Mouse (Mus musculus) myocyte (in vitro differentiated cells): ENCODE measurements around the gene Nos1ap.

Source experiments
- CEBPB ChIP-seq: IDR thresholded peaks from 2 replicates; pipeline ENCODE4 v1.6.1; 2011; ENCODE audit warnings: mild to moderate bottlenecking, moderate library complexity; ENCODE audit not compliant: poor library complexity, insufficient read depth, severe bottlenecking
- E2F4 ChIP-seq: IDR thresholded peaks from one replicate; pipeline ENCODE4 v1.6.1; 2011; ENCODE audit warnings: mild to moderate bottlenecking, control low read depth, moderate library complexity; ENCODE audit not compliant: insufficient read depth
- MAX ChIP-seq: IDR thresholded peaks from one replicate; pipeline ENCODE4 v1.6.1; 2011; ENCODE audit warnings: low read depth, mild to moderate bottlenecking, control low read depth
- MYOD1 ChIP-seq, 3 experiments: IDR thresholded peaks; one replicate each; pipeline ENCODE4 v1.6.1; 2011; ENCODE audit warnings: control low read depth in 2 of 3, low read depth in 2 of 3, mild to moderate bottlenecking in 2 of 3, moderate library complexity in 1 of 3; ENCODE audit not compliant: insufficient read length in 2 of 3, control insufficient read depth in 1 of 3
- MYOG ChIP-seq, 3 experiments: IDR thresholded peaks; one replicate each; pipeline ENCODE4 v1.6.1; 2011; ENCODE audit warnings: control low read depth in 2 of 3, low read depth in 2 of 3, mild to moderate bottlenecking in 2 of 3; ENCODE audit not compliant: insufficient read length in 2 of 3, control insufficient read depth in 1 of 3, insufficient read depth in 1 of 3
- POLR2A ChIP-seq: IDR thresholded peaks from one replicate; pipeline ENCODE4 v1.6.1; 2011; ENCODE audit warnings: low read depth, mild to moderate bottlenecking, control low read depth, moderate library complexity; ENCODE audit not compliant: insufficient read length
- POLR2AphosphoS2 ChIP-seq: IDR thresholded peaks from one replicate; pipeline ENCODE4 v1.6.1; 2011; ENCODE audit warnings: low read depth, control low read depth; ENCODE audit not compliant: insufficient read length
- REST ChIP-seq: IDR thresholded peaks from one replicate; pipeline ENCODE4 v1.6.1; 2011; ENCODE audit warnings: mild to moderate bottlenecking, control low read depth, moderate library complexity; ENCODE audit not compliant: insufficient read depth, insufficient read length
- TCF12 ChIP-seq: IDR thresholded peaks from one replicate; pipeline ENCODE4 v1.6.1; 2011; ENCODE audit warnings: mild to moderate bottlenecking, control low read depth; ENCODE audit not compliant: poor library complexity, insufficient read depth, severe bottlenecking
- TCF3 ChIP-seq: IDR thresholded peaks from one replicate; pipeline ENCODE4 v1.6.1; 2011; ENCODE audit warnings: low read depth, control low read depth; ENCODE audit not compliant: insufficient read length
- USF1 ChIP-seq: IDR thresholded peaks from one replicate; pipeline ENCODE4 v1.6.1; 2011; ENCODE audit warnings: low read depth, mild to moderate bottlenecking, control low read depth, moderate library complexity

DNA sequence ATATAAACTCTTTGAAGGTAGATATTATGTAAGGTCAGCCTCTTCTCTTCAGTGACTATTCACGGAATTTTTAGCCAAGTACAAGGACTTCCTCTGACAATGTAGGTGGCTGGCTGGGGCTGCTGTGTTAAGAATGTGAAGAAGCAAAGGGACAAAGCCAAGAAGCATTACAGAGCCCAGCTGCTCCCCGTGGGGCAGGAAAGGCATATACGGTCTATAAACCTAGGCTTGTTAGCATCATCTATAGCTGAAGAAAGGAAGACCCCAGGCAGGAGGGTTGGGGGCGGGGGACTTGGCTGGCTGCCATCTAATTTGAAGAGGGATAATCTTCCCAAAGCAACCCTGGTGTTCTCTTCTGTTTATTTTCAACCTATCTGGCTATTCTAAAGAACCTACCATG lies 180.6 kb downstream of the Nos1ap start:
- no peak for TF ChIP-seq MYOG (IDR thresholded peaks at IDR 0.05; ENCODE audit: control insufficient read depth in 1 of 3, insufficient read depth in 1 of 3, insufficient read length in 2 of 3, low read depth in 2 of 3)
- no peak for TF ChIP-seq POLR2A
- no peak for TF ChIP-seq MYOD1 (IDR thresholded peaks at IDR 0.05; ENCODE audit: control insufficient read depth in 1 of 3, insufficient read length in 2 of 3, low read depth in 2 of 3)
- no peak for TF ChIP-seq USF1
- TF ChIP-seq TCF3: no peak
- TF ChIP-seq POLR2AphosphoS2: no peak
- no peak for TF ChIP-seq E2F4
- TF ChIP-seq MAX: no peak
- no peak for TF ChIP-seq REST
- no peak for TF ChIP-seq TCF12
- TF ChIP-seq CEBPB: no peak
